Mouse (Mus musculus): ENCODE measurements around the gene Mtmr4. TPM values are rescaled to one million over a fixed set of nuclear protein-coding genes. Genes with fewer than 3 reads are reported as not detected.

Mtmr4 gene
- polyA plus RNA-seq, 1 experiment from 2014 or later, result 65.1 TPM

DNA sequence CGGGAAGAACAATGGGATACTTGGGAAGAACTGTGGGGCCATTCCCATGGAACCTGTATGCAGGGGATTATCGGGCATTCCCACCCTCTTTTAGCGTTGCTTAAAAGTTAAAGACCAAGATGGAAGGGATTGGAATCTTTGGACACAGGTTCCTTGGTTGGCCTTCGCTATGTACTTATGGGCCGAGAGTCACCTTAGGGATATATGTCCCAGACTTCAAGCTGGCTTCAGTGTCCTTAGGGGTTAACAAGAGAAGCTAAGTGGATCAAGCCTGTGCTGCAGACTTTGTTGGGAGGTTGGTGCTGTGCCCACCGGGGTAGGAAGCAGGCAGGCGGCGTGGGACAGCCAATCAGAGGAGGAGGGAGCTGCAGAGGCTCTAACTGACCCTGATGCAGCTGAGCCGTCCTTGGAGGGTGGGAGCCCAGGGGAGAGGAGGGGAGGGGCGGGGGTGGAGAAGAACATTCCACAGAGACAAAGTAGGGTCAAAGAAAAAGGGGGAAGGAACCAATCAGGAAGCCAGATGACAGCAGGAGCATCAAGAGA is 11.3 kb upstream of the Mtmr4 start:
- Histone ChIP-seq H3K27me3 (replicated peaks; ENCODE audit: control insufficient read depth, insufficient read depth, low read length) (no peaks in the 10 kb centered on the region; the same call in 1 of the 2 replicates), H3K4me1 (replicated peaks; ENCODE audit: control insufficient read depth, insufficient read depth, low read length) (peaks cover 17% of the 10 kb centered on the region), H3K36me3 (ENCODE audit: control insufficient read depth, insufficient read depth) (no peaks in the 10 kb centered on the region), H3K9ac (replicated peaks; ENCODE audit: low read depth, low read length) (no peak overlapping the region), H3K4me3 (replicated peaks; ENCODE audit: low read length) (no peak overlapping the region), H3K9me3 (ENCODE audit: control insufficient read depth, low read length) (no peaks in the 10 kb centered on the region), H3K4me2 (ENCODE audit: low read length) (no peak overlapping the region), H3K27ac (ENCODE audit: low read length) (no peak overlapping the region)
- WGBS, result 45% methylated on average over 10 of the region's 10 CpGs
- ATAC-seq, result no peak

DNA sequence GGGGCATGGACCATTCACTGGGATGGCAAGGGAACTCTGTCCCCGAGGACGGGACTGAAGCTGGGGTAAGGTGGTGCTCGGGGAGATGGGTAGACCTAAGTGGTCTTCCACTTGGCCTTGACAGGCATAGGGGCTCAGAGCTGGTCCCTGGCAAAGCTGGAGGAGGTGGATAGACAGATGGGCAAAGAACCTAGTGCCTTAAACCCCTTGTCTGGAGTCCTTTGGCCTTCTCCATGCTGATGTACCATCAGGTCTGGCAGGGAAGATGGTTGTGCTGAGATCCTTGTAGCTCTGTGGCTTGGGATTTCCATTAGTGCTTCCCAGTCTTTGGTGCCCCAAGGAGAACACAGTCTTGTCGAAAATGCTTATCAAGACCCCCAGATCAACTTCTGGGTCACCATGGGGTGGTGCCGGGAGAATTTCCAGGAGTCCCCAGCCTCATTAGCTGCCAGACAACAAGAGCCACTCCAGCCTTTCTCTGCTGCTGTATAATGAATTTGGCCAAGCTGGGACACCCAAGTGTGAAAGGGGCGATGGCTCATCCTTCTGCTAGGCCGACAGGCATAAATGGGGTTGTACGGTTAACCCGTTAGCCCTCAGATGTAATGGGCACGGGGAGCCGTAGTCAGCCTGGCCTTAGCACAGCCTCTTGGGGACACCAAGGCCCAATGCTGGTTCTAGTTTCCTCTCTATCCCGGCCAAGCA is 10.6 kb upstream of the Mtmr4 start:
- H3K36me3 ChIP-seq (ENCODE audit: control insufficient read depth, insufficient read depth), result no peaks in the 10 kb centered on the region
- no peaks in the 10 kb centered on the region; the same call in 1 of the 2 replicates for H3K27me3 ChIP-seq (replicated peaks; ENCODE audit: control insufficient read depth, insufficient read depth, low read length)
- H3K4me3 ChIP-seq (replicated peaks; ENCODE audit: low read length), result no peak overlapping the region
- WGBS, result 84% methylated on average over 12 of the region's 12 CpGs
- no peak overlapping the region for H3K27ac ChIP-seq (ENCODE audit: low read length)
- H3K9ac ChIP-seq (replicated peaks; ENCODE audit: low read depth, low read length), result no peak overlapping the region
- peaks cover 17% of the 10 kb centered on the region for H3K4me1 ChIP-seq (replicated peaks; ENCODE audit: control insufficient read depth, insufficient read depth, low read length)
- H3K9me3 ChIP-seq (ENCODE audit: control insufficient read depth, low read length), result no peaks in the 10 kb centered on the region
- no peak overlapping the region for H3K4me2 ChIP-seq (ENCODE audit: low read length)
- no peak for ATAC-seq

DNA sequence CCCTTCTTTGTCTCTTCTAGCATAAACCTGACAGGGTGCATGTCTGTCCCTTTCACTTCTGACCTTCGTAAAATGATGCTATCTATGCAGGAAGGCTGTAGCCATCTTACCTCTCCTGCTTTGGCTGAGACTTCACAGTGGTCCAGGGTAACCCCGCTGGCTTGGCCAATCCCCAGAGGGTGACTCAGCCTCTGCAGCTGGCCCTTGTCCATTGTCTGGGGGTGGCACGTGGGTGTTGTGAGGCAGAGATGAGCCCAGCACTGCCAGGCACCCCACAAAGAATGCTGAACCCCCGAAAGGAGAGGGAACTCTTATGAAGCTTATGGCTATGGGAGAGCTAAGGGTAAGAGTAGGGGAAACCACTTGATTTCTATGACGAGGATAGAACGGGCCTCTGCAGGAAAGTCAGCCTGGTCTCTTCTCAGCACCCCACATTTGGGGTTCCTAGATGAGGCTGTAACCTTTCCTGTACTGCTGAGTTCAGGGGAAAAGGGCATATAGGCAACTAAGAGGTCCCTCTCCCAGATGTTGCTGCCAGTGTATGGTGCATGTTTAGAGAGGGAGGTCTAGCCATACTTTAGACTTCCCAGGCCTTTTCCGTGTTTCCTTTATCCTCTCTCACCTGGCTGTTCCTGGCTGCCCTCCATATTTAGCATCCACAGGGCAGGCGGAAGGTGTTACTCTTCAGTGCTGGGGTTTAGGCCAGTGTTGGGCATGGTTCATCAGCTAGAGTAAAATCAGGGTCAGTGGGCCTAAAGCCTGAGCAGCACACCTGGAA is 9.8 kb upstream of the Mtmr4 start:
- H3K27me3 ChIP-seq (replicated peaks; ENCODE audit: control insufficient read depth, insufficient read depth, low read length), result no peaks in the 10 kb centered on the region
- ATAC-seq, result no peak
- no peaks in the 10 kb centered on the region for H3K36me3 ChIP-seq (ENCODE audit: control insufficient read depth, insufficient read depth)
- H3K27ac ChIP-seq (ENCODE audit: low read length), result no peak overlapping the region
- peaks cover 17% of the 10 kb centered on the region for H3K4me1 ChIP-seq (replicated peaks; ENCODE audit: control insufficient read depth, insufficient read depth, low read length)
- no peak overlapping the region for H3K4me3 ChIP-seq (replicated peaks; ENCODE audit: low read length)
- no peak overlapping the region for H3K4me2 ChIP-seq (ENCODE audit: low read length)
- no peaks in the 10 kb centered on the region for H3K9me3 ChIP-seq (ENCODE audit: control insufficient read depth, low read length)
- 82% methylated on average over 8 of the region's 8 CpGs for WGBS
- no peak overlapping the region for H3K9ac ChIP-seq (replicated peaks; ENCODE audit: low read depth, low read length)

DNA sequence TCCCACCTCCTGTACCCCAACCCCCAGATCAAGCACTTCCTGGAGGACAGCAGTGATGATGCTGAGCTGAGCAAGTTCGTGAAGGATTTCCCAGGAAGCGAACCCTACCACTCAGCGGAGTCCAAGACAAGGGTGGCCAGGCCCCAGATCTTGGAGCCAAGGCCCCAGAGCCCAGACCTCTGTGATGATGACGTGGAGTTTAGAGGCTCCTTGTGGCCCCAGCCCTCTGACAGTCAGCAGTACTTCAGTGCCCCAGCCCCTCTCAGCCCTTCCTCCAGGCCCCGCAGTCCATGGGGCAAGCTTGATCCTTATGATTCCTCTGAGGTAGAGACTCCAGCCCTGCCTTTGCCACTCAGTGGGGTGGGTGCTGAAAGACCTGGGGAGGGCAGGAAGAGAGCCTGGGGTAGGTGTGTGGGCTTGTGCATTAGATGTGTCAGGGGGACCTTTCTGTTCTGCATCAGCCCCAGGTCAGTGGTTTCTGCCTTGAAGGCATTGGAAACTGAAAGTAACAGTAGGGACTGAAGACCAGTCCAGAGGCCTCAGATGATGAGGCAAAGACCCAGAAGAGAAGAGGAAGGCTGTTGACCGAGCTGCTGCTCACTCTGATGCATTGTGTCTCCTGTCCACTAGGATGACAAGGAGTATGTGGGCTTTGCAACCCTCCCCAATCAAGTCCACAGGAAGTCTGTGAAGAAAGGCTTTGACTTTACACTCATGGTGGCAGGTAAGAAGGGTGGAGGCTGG is 8.5 kb upstream of the Mtmr4 start:
- Histone ChIP-seq H3K9me3 (ENCODE audit: control insufficient read depth, low read length) (no peaks in the 10 kb centered on the region), H3K27ac (ENCODE audit: low read length) (no peak overlapping the region), H3K9ac (replicated peaks; ENCODE audit: low read depth, low read length) (no peak overlapping the region), H3K27me3 (replicated peaks; ENCODE audit: control insufficient read depth, insufficient read depth, low read length) (no peaks in the 10 kb centered on the region), H3K4me3 (replicated peaks; ENCODE audit: low read length) (no peak overlapping the region), H3K4me2 (ENCODE audit: low read length) (no peak overlapping the region), H3K36me3 (ENCODE audit: control insufficient read depth, insufficient read depth) (no peaks in the 10 kb centered on the region), H3K4me1 (replicated peaks; ENCODE audit: control insufficient read depth, insufficient read depth, low read length) (peaks cover 8% of the 10 kb centered on the region)
- no peak for ATAC-seq
- 87% methylated on average over 6 of the region's 6 CpGs for WGBS

DNA sequence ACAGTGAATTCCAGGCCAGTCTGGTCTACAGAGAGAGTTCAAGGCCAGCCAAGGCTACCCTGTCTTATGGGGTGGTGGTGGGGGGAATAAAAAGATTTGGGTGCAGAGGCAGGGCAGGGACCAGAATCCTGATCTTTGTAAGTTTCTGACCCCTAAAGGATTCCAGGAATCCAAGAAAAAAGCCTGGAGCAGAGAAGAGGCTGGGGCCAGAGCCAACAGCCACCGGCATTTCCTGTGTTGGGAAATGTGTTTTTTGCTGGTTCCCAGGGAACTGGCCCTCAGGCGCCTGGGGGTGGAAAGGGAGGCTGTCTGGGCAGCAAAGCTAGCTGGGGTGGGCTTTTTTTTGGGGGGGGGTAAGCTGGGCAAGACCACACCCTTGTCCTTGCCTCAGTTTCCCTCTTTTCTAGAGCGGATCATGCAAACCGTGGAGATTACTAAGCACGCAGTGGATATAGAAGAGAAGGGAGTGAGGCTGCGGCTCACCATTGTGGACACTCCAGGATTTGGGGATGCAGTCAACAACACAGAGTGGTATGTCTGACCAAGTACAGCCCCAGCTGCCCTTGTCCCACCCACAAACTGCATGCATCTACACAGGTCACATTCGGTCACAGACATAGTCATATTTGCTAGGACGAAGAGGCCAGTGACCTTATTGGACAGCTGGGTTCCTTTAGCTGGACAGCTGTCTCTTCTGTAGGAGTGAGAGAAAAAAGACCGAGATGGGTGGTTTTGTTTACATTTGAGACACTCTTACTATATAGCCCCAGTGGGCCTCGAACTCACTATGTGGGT is 7.1 kb upstream of the Mtmr4 start:
- Histone ChIP-seq H3K4me1 (replicated peaks; ENCODE audit: control insufficient read depth, insufficient read depth, low read length) (peaks cover 5% of the 10 kb centered on the region), H3K27ac (ENCODE audit: low read length) (no peak overlapping the region), H3K9ac (replicated peaks; ENCODE audit: low read depth, low read length) (no peak overlapping the region), H3K27me3 (replicated peaks; ENCODE audit: control insufficient read depth, insufficient read depth, low read length) (no peaks in the 10 kb centered on the region), H3K4me2 (ENCODE audit: low read length) (no peak overlapping the region), H3K4me3 (replicated peaks; ENCODE audit: low read length) (no peak overlapping the region), H3K36me3 (ENCODE audit: control insufficient read depth, insufficient read depth) (no peaks in the 10 kb centered on the region), H3K9me3 (ENCODE audit: control insufficient read depth, low read length) (no peaks in the 10 kb centered on the region)
- 86% methylated on average over 10 of the region's 10 CpGs for WGBS
- no peak for ATAC-seq

DNA sequence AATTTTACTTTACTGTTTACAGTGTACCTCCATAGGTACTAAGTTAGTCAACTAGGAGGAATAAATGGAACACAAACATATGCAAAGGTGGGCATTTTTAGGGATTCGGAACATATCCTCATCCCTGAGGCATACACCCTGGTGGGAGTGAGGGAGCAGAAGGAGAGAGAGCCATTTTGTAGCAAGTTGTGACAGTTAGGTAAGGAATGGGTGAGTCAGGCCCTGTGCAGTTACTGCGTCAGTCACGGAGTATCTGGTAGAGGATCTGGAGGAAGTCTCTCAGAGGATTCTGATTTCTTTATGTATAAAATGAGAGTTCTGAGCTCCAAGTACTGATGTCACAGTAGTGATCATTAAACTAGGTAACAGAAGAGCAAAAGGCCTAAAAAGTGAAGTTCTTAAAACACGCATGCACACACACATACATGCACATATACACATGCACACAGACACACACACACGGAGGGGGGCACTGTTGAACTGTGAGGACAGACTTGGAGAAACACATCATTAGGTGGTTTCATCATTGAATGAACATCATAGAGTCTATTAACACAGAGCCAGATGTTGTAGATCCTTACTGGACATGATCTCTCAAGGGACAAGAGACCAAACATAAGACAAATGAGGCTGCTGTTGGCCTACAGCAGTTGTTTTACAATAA is 4.6 kb upstream of the Mtmr4 start:
- Histone ChIP-seq H3K36me3 (ENCODE audit: control insufficient read depth, insufficient read depth) (no peaks in the 10 kb centered on the region), H3K4me3 (replicated peaks; ENCODE audit: low read length) (no peak overlapping the region), H3K27ac (ENCODE audit: low read length) (no peak overlapping the region), H3K9me3 (ENCODE audit: control insufficient read depth, low read length) (no peaks in the 10 kb centered on the region), H3K9ac (replicated peaks; ENCODE audit: low read depth, low read length) (no peak overlapping the region), H3K4me1 (replicated peaks; ENCODE audit: control insufficient read depth, insufficient read depth, low read length) (peaks cover 14% of the 10 kb centered on the region), H3K27me3 (replicated peaks; ENCODE audit: control insufficient read depth, insufficient read depth, low read length) (no peaks in the 10 kb centered on the region), H3K4me2 (ENCODE audit: low read length) (no peak overlapping the region)
- no peak for ATAC-seq
- 93% methylated on average over 5 of the region's 5 CpGs for WGBS

DNA sequence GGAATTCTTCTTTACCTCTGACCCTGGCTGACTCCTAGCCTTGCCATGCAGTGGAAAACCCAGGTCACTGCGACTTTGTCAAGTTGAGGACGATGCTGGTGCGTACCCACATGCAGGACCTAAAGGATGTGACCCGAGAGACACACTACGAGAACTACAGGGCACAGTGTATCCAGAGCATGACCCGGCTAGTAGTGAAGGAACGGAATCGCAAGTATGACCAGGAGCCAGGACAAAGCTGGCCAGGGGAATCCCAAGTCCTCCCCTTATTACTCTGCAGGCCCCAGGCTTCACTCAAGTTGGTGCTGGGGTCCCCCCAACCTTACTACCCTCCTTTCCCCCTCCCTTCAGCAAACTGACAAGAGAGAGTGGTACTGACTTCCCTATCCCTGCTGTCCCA is 2.4 kb upstream of the Mtmr4 start:
- H3K4me2 ChIP-seq (ENCODE audit: low read length), result no peak overlapping the region

DNA sequence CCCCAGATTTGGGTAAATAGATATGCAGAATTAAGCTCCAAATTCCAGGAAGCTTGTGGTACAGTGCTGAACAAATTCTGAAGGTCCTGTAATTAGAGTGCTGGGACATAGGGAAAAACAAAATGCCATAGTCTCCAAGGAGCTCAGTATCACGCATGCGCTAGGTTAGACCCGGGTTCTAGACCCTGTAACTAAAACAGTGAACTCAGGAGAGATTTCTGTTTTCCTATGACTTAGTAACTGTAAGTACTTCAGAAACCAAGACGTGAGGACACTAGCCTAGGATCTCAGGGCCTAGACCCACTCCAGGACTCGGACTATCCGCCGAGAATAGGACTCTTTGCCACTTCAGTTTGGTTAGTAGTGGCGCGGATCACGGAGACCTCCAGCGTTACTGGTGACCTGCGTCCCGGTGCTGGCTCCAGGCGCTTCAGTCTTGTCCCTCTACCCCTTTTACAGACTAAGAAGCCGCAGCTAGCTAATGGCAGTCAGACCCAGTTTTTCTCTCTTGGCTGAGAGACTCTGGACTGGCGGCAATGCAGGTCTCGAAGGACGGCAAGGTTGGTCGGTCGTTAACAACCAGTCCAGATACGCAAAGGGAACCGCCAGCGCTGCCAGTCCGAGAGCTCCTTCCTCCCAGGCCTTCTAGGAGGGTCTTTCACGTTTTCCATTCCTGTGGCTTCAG is 979 bp upstream of the Mtmr4 start:
- WGBS, result 2% methylated on average over 25 of the region's 25 CpGs
- Histone ChIP-seq H3K4me3 (replicated peaks; ENCODE audit: low read length) (peak overlapping the region; percentile 79), H3K27me3 (replicated peaks; ENCODE audit: control insufficient read depth, insufficient read depth, low read length) (no peaks in the 10 kb centered on the region), H3K27ac (ENCODE audit: low read length) (peak overlapping the region; percentile 93), H3K9me3 (ENCODE audit: control insufficient read depth, low read length) (no peaks in the 10 kb centered on the region), H3K36me3 (ENCODE audit: control insufficient read depth, insufficient read depth) (no peaks in the 10 kb centered on the region), H3K4me2 (ENCODE audit: low read length) (peak overlapping the region; percentile 92), H3K4me1 (replicated peaks; ENCODE audit: control insufficient read depth, insufficient read depth, low read length) (peaks cover 35% of the 10 kb centered on the region), H3K9ac (replicated peaks; ENCODE audit: low read depth, low read length) (peak overlapping the region; percentile 84)
- ATAC-seq, result no peak

More for the DNA sequence above, 2.4 kb upstream of the Mtmr4 start:
- H3K9ac ChIP-seq (replicated peaks; ENCODE audit: low read depth, low read length), result no peak overlapping the region
- 92% methylated on average over 8 of the region's 8 CpGs for WGBS
- H3K36me3 ChIP-seq (ENCODE audit: control insufficient read depth, insufficient read depth), result no peaks in the 10 kb centered on the region
- ATAC-seq, result no peak
- no peaks in the 10 kb centered on the region for H3K9me3 ChIP-seq (ENCODE audit: control insufficient read depth, low read length)
- H3K27me3 ChIP-seq (replicated peaks; ENCODE audit: control insufficient read depth, insufficient read depth, low read length), result no peaks in the 10 kb centered on the region
- no peak overlapping the region for H3K27ac ChIP-seq (ENCODE audit: low read length)
- H3K4me1 ChIP-seq (replicated peaks; ENCODE audit: control insufficient read depth, insufficient read depth, low read length), result peaks cover 30% of the 10 kb centered on the region
- H3K4me3 ChIP-seq (replicated peaks; ENCODE audit: low read length), result no peak overlapping the region

All from forebrain, embryonic 16.5 days (tissue).